Mouse (Mus musculus) layer of hippocampus, adult 8-10 months (tissue): ENCODE data around the gene 3110082J24Rik. TPM values are rescaled to one million over a fixed set of nuclear protein-coding genes. Genes with fewer than 3 reads are reported as not detected.
"Not testable (repeated sequence)": the region's sequence is repeated elsewhere in the genome, so short reads cannot be mapped to it uniquely, and the experiment has no call there.

Experiments used
- DNase-seq, 2 experiments: peaks; one replicate each; pipeline ENCODE4 v3.0.0; 2022; ENCODE audit warnings: low spot score in 2 of 2
- total RNA-seq, 4 experiments: library from RNA; stranded (reverse); gene quantifications; 2 replicates each; pipeline ENCODE4 v1.2.4; 2022

3110082J24Rik gene
- total RNA-seq, 4 experiments from 2014 or later, result 2.0 to 3.2 (median 3.0) TPM

GRCm38 (mm10) chr5:30072825-30073821, 32.8 kb downstream of the 3110082J24Rik start, which contains the start of gene Tyms:
Gene Tyms, minus strand, starts transcription at chr5:30073617.
- DNase-seq, result peak; percentile 44 to 65

- no peak for DNase-seq
Measured at GRCm38 (mm10) chr5:30072377-30072776, 33.5 kb downstream of the 3110082J24Rik start.

GRCm38 (mm10) chr5:30071677-30072076, 34.2 kb downstream of the 3110082J24Rik start:
- DNase-seq, result no peak

GRCm38 (mm10) chr5:30067726-30068125, 38.2 kb downstream of the 3110082J24Rik start:
- no peak for DNase-seq

- DNase-seq, result not testable (repeated sequence)
Measured at GRCm38 (mm10) chr5:30059607-30060006, 46.3 kb downstream of the 3110082J24Rik start.

GRCm38 (mm10) chr5:30058216-30058731, 47.6 kb downstream of the 3110082J24Rik start:
- DNase-seq, result no peak

Other genes with a start within 250 kb of the 3110082J24Rik start
- not detected for gene Il6, start 93.0 kb downstream of the 3110082J24Rik start, total RNA-seq
- 1 to 10 TPM; 4.9 to 9.1 (median 6.2) TPM for gene Tyms, start 32.5 kb downstream of the 3110082J24Rik start, total RNA-seq
- 10 to 100 TPM; 13.2 to 14.3 (median 13.7) TPM for gene Garem2, start 925 bp downstream of the 3110082J24Rik start, total RNA-seq
- gene Hadha, start 49.1 kb upstream of the 3110082J24Rik start, total RNA-seq, result 10 to 100 TPM; 73.3 to 81.8 (median 74.5) TPM
- 100 to 1,000 TPM in 2 of 4 experiments, 10 to 100 TPM in 2; 85.7 to 106 (median 100) TPM for gene Hadhb, start 49.2 kb upstream of the 3110082J24Rik start, total RNA-seq
- not detected for gene Adgrf3, start 99.6 kb upstream of the 3110082J24Rik start, total RNA-seq
- 10 to 100 TPM; 39.2 to 50.7 (median 43.3) TPM for gene Selenoi, start 126.5 kb upstream of the 3110082J24Rik start, total RNA-seq
- 10 to 100 TPM in 3 of 4 experiments, 1 to 10 TPM in 1; 9.7 to 13.9 (median 11.4) TPM for gene Drc1, start 175.3 kb upstream of the 3110082J24Rik start, total RNA-seq